Mouse (Mus musculus): ENCODE measurements at regions not wholly inside any gene's neighbourhood (a gene's known extent, or its start where the extent isn't known, plus 50 kb on each side); places are given as distances from the start of the nearest gene placed in this dataset.
"Not testable (repeated sequence)": the region's sequence is repeated elsewhere in the genome, so short reads cannot be mapped to it uniquely, and the experiment has no call there.

DNA sequence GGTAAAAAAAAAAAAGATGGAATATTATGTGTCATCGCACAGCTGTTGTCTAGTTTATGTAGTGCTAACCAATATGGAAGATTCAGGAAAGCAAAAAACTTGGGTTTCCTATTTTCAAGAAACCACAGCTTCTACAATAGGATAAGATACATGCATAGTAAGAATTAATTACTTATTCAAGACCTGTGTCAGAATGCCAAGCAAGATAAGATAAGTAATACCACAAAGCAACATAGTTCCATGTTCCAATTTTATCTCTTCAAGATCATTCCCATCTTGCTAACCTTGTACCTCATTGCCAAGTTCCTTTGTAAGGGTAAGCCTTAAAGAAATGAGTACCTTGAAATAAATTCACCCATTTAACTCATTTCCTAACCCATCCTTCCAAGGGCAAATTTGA lies 131.7 kb upstream of the Nhs start:
- TF ChIP-seq POLR2A (IDR thresholded peaks at IDR 0.05; ENCODE audit: borderline replicate concordance, control insufficient read depth, low read depth, low read length), result no peak
- no peak for TF ChIP-seq CTCF (IDR thresholded peaks at IDR 0.05; ENCODE audit: control insufficient read depth, insufficient read depth, low read length)
- 91% methylated on average over 1 of the region's 1 CpGs for WGBS

DNA sequence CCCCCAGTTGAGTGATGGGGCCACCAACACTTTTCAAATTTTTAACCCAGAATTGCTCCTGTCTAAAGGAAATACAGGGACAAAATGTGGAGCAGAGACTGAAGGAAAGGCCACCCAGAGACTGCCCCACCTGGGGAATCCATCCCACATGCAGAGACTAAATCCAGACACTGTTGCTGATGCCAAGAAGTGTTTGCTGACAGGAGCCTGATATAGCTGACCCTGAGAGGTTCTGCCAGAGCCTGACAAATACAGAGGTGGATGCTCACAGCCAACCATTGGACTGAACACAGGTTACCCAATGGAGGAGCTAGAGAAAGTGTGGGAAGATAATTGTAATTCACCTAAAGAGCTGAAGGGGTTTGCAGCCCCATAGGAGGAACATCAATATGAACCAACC lies 126.6 kb upstream of the Nhs start:
- not testable (repeated sequence) for H3K27ac ChIP-seq (ENCODE audit: control insufficient read depth, insufficient read depth, low read depth, low read length, poor library complexity); H3K4me3 ChIP-seq (replicated peaks; ENCODE audit: control insufficient read depth, low read depth, low read length); H3K4me1 ChIP-seq (ENCODE audit: control insufficient read depth, insufficient read depth, low read length)

More for the DNA sequence above, 131.7 kb upstream of the Nhs start:
- no peaks in the 10 kb centered on the region for H3K4me1 ChIP-seq (ENCODE audit: control insufficient read depth, insufficient read depth, low read length)
- no peak overlapping the region for H3K4me3 ChIP-seq (replicated peaks; ENCODE audit: control insufficient read depth, low read depth, low read length)
- no peak overlapping the region for H3K27ac ChIP-seq (ENCODE audit: control insufficient read depth, insufficient read depth, low read depth, low read length, poor library complexity)

DNA sequence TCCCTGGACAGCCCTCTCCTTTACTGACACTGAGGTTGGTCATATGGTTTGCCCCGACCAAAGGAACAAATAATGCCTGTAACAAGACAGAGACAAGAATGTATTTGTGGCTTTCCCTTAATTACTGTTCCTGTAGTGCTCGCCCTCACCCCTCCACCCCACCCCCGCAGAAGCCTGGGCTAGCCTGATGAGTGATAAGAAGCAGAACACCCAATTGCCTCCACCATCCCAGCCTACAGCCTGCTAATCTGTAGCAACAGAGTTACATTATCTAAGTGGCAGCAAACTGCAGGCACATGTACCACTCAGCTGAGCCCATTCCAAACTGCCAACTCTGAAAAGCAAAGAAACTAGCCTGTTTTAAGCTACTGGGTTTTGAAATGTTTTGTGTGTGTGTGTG lies 124.7 kb upstream of the Nhs start:
- 25% methylated on average over 3 of the region's 3 CpGs for WGBS
- no peaks in the 10 kb centered on the region for H3K4me1 ChIP-seq (ENCODE audit: control insufficient read depth, insufficient read depth, low read length)
- no peak for TF ChIP-seq CTCF (IDR thresholded peaks at IDR 0.05; ENCODE audit: control insufficient read depth, insufficient read depth, low read length)
- TF ChIP-seq POLR2A (IDR thresholded peaks at IDR 0.05; ENCODE audit: borderline replicate concordance, control insufficient read depth, low read depth, low read length), result no peak
- peak overlapping the region; percentile 56; the same call in 1 of the 2 replicates for H3K27ac ChIP-seq (ENCODE audit: control insufficient read depth, insufficient read depth, low read depth, low read length, poor library complexity)
- H3K4me3 ChIP-seq (replicated peaks; ENCODE audit: control insufficient read depth, low read depth, low read length), result no peak overlapping the region

DNA sequence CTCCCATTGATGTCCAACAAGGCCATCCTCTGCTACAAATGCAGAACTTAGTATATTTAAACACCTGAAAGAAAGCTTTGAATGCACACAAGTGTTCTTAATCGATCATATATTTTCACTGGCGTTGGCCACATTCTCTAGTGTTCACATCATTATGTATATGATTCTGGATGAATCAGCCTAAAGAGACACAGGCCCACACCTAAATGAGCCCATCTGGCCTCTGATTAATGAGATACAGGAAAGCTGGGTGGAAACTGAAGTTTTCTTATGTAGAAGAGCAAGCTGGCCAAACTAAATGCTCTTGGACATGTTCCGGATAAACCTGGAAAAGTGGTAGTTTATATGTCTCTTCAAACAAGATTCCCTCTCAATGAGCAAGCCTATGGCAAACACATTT lies 123.2 kb upstream of the Nhs start:
- Histone ChIP-seq H3K4me3 (replicated peaks; ENCODE audit: control insufficient read depth, low read depth, low read length) (no peak overlapping the region), H3K27ac (ENCODE audit: control insufficient read depth, insufficient read depth, low read depth, low read length, poor library complexity) (no peak overlapping the region), H3K4me1 (ENCODE audit: control insufficient read depth, insufficient read depth, low read length) (no peaks in the 10 kb centered on the region)
- TF ChIP-seq CTCF (IDR thresholded peaks at IDR 0.05; ENCODE audit: control insufficient read depth, insufficient read depth, low read length) (no peak), POLR2A (IDR thresholded peaks at IDR 0.05; ENCODE audit: borderline replicate concordance, control insufficient read depth, low read depth, low read length) (no peak)
- WGBS, result 87% methylated on average over 3 of the region's 3 CpGs

DNA sequence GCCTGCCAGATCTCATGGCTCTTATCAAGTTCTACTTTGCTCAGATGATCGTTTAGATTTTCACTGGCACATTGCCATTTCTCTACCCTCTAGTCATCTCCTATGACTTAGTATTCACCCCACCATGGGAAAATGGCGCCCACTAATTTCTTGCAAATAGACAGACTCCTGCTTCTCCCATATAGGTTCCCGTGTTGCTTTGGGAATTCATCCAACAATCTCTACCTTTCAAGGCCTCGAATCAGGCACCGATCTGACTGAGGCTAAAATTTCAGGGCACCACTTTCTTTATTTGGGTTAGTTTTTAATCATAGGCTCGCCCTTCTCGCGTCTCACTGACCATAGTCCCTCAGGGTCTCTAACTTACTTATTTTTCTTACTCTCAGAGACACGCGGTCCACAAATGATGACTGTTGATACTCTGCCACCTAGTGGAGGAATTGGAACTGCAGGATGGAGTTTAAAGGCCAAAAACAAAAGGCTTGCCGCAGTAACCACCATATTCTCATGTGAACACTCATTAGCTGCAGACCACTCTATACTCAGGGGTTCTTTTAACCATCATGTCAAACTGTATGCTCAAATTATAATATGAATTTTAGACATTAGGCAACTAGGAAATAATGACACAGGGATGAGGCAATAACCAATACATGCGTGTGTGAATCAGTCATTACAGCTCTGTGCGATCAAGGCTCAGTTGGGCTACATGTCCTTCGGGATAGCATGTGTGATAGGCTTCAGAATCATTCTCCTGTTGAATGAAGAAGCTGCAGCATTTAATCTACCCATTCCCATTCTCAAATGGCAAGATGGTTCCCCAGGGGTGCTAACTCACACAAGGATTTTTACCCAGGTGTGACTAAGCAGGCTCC lies 119.5 kb upstream of the Nhs start:
- Histone ChIP-seq H3K27ac (ENCODE audit: control insufficient read depth, insufficient read depth, low read depth, low read length, poor library complexity) (no peak overlapping the region), H3K4me3 (replicated peaks; ENCODE audit: control insufficient read depth, low read depth, low read length) (no peak overlapping the region), H3K4me1 (ENCODE audit: control insufficient read depth, insufficient read depth, low read length) (no peaks in the 10 kb centered on the region)
- 48% methylated on average over 14 of the region's 14 CpGs for WGBS
- TF ChIP-seq CTCF (IDR thresholded peaks at IDR 0.05; ENCODE audit: control insufficient read depth, insufficient read depth, low read length), result no peak
- TF ChIP-seq POLR2A (IDR thresholded peaks at IDR 0.05; ENCODE audit: borderline replicate concordance, control insufficient read depth, low read depth, low read length), result no peak

DNA sequence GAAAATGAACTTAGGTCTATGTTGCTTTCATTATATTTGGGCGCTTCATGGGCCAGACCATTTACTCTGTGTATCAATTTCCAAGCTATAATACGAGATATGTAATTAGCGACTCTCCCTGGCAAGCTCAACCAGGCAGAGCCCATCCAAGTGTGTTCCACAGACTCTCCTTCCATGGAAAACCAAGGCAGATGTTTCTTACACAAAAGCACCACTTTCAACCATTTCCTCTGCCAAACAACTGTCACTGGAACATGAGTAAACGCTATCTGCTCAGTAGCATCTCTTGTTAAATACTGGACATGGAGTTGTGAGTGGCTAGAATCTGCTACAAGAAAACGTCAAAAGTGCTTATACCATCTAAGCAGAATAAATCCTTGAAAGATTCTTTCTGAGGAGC lies 115.1 kb upstream of the Nhs start:
- Histone ChIP-seq H3K4me3 (replicated peaks; ENCODE audit: control insufficient read depth, low read depth, low read length) (no peak overlapping the region), H3K4me1 (ENCODE audit: control insufficient read depth, insufficient read depth, low read length) (no peaks in the 10 kb centered on the region), H3K27ac (ENCODE audit: control insufficient read depth, insufficient read depth, low read depth, low read length, poor library complexity) (no peak overlapping the region)
- TF ChIP-seq POLR2A (IDR thresholded peaks at IDR 0.05; ENCODE audit: borderline replicate concordance, control insufficient read depth, low read depth, low read length) (no peak), CTCF (IDR thresholded peaks at IDR 0.05; ENCODE audit: control insufficient read depth, insufficient read depth, low read length) (no peak)
- 77% methylated on average over 5 of the region's 5 CpGs for whole genome bisulfite sequencing

DNA sequence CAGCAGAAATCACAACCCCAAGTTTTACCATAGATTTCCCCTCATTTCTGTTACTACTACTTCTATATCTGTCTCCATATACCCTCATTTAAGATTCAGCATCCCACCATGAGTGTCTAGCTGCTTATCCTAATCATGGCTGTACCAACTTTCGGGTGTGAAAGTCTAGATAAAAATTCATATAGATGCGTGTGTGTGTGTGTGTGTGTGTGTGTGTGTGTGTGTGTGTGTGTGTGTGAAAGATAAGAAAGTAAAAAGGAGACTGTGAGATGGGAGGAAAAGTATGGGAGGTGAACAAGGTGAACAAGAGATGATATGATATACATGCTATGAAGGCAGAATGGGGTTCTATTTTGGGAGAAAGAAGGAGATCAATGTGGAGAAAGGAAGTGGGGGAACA lies 111.7 kb upstream of the Nhs start:
- Histone ChIP-seq H3K4me1 (ENCODE audit: control insufficient read depth, insufficient read depth, low read length) (no peaks in the 10 kb centered on the region), H3K4me3 (replicated peaks; ENCODE audit: control insufficient read depth, low read depth, low read length) (no peak overlapping the region), H3K27ac (ENCODE audit: control insufficient read depth, insufficient read depth, low read depth, low read length, poor library complexity) (no peak overlapping the region)
- TF ChIP-seq POLR2A (IDR thresholded peaks at IDR 0.05; ENCODE audit: borderline replicate concordance, control insufficient read depth, low read depth, low read length) (no peak), CTCF (IDR thresholded peaks at IDR 0.05; ENCODE audit: control insufficient read depth, insufficient read depth, low read length) (no peak)
- WGBS, result 50% methylated on average over 2 of the region's 2 CpGs

DNA sequence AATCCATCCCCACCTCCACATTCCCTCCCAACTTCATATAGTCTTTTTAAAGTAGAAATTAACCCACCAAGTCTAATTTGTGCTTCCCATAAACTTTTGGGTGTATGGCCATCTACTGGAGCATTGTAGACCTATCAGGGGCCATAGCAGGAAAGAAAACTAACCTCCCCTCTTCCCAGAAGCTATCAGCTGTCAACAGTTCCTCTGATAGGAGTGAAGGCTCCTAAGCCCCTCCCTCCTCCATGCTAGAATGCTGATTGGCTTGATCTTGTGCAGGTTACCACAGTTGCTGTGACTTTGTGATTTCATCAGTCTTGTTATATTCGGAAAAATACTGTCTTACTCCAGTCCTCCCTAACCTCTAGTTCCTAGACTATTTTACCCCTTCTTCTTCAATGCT lies 109.4 kb upstream of the Nhs start:
- Histone ChIP-seq H3K27ac (ENCODE audit: control insufficient read depth, insufficient read depth, low read depth, low read length, poor library complexity) (no peak overlapping the region), H3K4me1 (ENCODE audit: control insufficient read depth, insufficient read depth, low read length) (no peaks in the 10 kb centered on the region), H3K4me3 (replicated peaks; ENCODE audit: control insufficient read depth, low read depth, low read length) (no peak overlapping the region)
- 79% methylated on average over 1 of the region's 1 CpGs for WGBS
- no peak for TF ChIP-seq CTCF (IDR thresholded peaks at IDR 0.05; ENCODE audit: control insufficient read depth, insufficient read depth, low read length)
- no peak for TF ChIP-seq POLR2A (IDR thresholded peaks at IDR 0.05; ENCODE audit: borderline replicate concordance, control insufficient read depth, low read depth, low read length)

DNA sequence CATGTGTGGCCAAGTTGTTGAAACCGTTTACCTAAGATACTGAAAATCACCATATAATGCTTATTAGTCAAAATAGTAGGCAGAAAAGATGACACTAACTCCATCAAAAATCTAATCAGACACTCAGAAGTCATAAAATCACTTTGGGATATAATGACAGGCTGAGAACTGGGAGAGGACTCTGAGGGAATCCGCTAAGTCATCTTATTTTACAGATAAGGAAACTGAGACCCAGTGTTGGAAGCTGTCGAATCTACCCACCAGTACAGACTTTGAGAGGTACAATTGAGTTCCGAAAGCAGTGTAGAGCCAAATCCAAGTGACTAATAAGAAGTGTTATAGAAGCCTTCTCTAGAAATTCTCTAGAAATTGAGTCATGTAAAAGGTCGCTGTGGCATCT lies 108.6 kb upstream of the Nhs start:
- H3K4me3 ChIP-seq (replicated peaks; ENCODE audit: control insufficient read depth, low read depth, low read length), result no peak overlapping the region
- TF ChIP-seq POLR2A (IDR thresholded peaks at IDR 0.05; ENCODE audit: borderline replicate concordance, control insufficient read depth, low read depth, low read length) (no peak), CTCF (IDR thresholded peaks at IDR 0.05; ENCODE audit: control insufficient read depth, insufficient read depth, low read length) (no peak)
- H3K4me1 ChIP-seq (ENCODE audit: control insufficient read depth, insufficient read depth, low read length), result no peaks in the 10 kb centered on the region
- H3K27ac ChIP-seq (ENCODE audit: control insufficient read depth, insufficient read depth, low read depth, low read length, poor library complexity), result no peak overlapping the region
- 71% methylated on average over 5 of the region's 5 CpGs for WGBS

Measured in bone marrow, adult 2 months (tissue).